Mouse (Mus musculus): Measurements from ENCODE around the gene Olfr1466. TPM values are rescaled to one million over a fixed set of nuclear protein-coding genes. Genes with fewer than 3 reads are reported as not detected.

Olfr1466 gene
- polyA plus RNA-seq (2014; fragmentation: Nextera tagmentation; extraction: Ambion mirVana) = not detected in 2 replicates

GRCm38 (mm10) chr19:13338562-13338961 is at the start of gene Olfr1466:
TSS of gene Olfr1466 (plus strand) at chr19:13338862.
- WGBS = 90% methylated on average over 2 of the region's 2 CpGs
- ATAC-seq (no peak), DNase-seq (ENCODE audit: low spot score) (no peak)
- H3K27me3 ChIP-seq (replicated peaks; ENCODE audit: control insufficient read depth, insufficient read depth, low read length) = no peaks in the 10 kb centered on the region
- H3K9me3 ChIP-seq (replicated peaks; ENCODE audit: control insufficient read depth, low read length) = peaks cover 13% of the 10 kb centered on the region; the same call in 1 of the 2 replicates
- H3K9ac ChIP-seq (ENCODE audit: low read length) = no peak within 1 kb of the TSS
- H3K36me3 ChIP-seq (ENCODE audit: control insufficient read depth, insufficient read depth, low read length) = no peaks in the 10 kb centered on the region
- H3K4me2 ChIP-seq (ENCODE audit: low read length) = no peak within 1 kb of the TSS
- H3K4me1 ChIP-seq (ENCODE audit: control insufficient read depth, insufficient read depth, low read length) = no peaks in the 10 kb centered on the region
- no peak within 1 kb of the TSS for H3K4me3 ChIP-seq (ENCODE audit: low read depth, low read length)
- no peak within 1 kb of the TSS for H3K27ac ChIP-seq (ENCODE audit: low read depth, low read length)

DNA sequence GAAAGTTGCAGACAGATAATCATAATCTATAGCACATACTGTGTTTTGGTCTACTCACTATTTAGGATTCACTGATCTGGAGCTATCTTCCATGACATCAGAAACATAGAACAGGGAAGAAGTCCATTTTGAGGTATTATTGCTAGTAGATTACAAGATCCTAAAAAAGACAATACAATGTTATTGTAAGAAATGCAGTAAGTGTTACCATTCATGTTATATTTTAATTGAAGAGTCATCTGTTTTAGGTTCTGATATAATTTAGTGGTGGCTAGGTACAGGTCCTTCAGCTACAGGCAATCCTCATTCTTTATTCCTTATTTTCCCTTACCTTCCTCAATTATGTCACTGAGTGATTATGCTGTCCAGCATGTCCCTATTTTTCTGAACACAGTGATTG is 23.2 kb upstream of the Olfr1466 start, which contains the start of gene Olfr1465:
Gene Olfr1465 (minus strand): TSS at position 101 of the 400 bp plus-strand sequence.
- Histone ChIP-seq H3K9me3 (replicated peaks; ENCODE audit: control insufficient read depth, low read length) (peaks cover 4% of the 10 kb centered on the region; the same call in 1 of the 2 replicates), H3K27ac (ENCODE audit: low read depth, low read length) (no peak within 1 kb of the TSS), H3K27me3 (replicated peaks; ENCODE audit: control insufficient read depth, insufficient read depth, low read length) (no peaks in the 10 kb centered on the region), H3K4me1 (ENCODE audit: control insufficient read depth, insufficient read depth, low read length) (no peaks in the 10 kb centered on the region), H3K4me2 (ENCODE audit: low read length) (no peak within 1 kb of the TSS), H3K36me3 (ENCODE audit: control insufficient read depth, insufficient read depth, low read length) (no peaks in the 10 kb centered on the region), H3K9ac (ENCODE audit: low read length) (no peak within 1 kb of the TSS), H3K4me3 (ENCODE audit: low read depth, low read length) (no peak within 1 kb of the TSS)
- ATAC-seq (no peak), DNase-seq (ENCODE audit: low spot score) (no peak)

- no peak within 1 kb of the TSS for H3K4me2 ChIP-seq (ENCODE audit: low read length)
- no peak within 1 kb of the TSS for H3K27ac ChIP-seq (ENCODE audit: low read depth, low read length)
- no peaks in the 10 kb centered on the region for H3K27me3 ChIP-seq (replicated peaks; ENCODE audit: control insufficient read depth, insufficient read depth, low read length)
- ATAC-seq (no peak), DNase-seq (ENCODE audit: low spot score) (no peak)
- WGBS = 67% methylated on average over 2 of the region's 2 CpGs
- H3K9ac ChIP-seq (ENCODE audit: low read length) = no peak within 1 kb of the TSS
- H3K4me1 ChIP-seq (ENCODE audit: control insufficient read depth, insufficient read depth, low read length) = no peaks in the 10 kb centered on the region
- peaks cover 3% of the 10 kb centered on the region; the same call in 1 of the 2 replicates for H3K9me3 ChIP-seq (replicated peaks; ENCODE audit: control insufficient read depth, low read length)
- H3K4me3 ChIP-seq (ENCODE audit: low read depth, low read length) = no peak within 1 kb of the TSS
- H3K36me3 ChIP-seq (ENCODE audit: control insufficient read depth, insufficient read depth, low read length) = no peaks in the 10 kb centered on the region
Measured at GRCm38 (mm10) chr19:13361936-13362335, 23.3 kb downstream of the Olfr1466 start, which contains the start of gene Olfr1467. TSS of gene Olfr1467 (plus strand) at chr19:13362236.

Other genes with a start within 250 kb of the Olfr1466 start
- gene Olfr1457, start 241.0 kb upstream of the Olfr1466 start, polyA plus RNA-seq (2014; fragmentation: Nextera tagmentation; extraction: Ambion mirVana) = not detected in 2 replicates
- gene Olfr1458, start 232.1 kb upstream of the Olfr1466 start, polyA plus RNA-seq (2014; fragmentation: Nextera tagmentation; extraction: Ambion mirVana) = not detected in 2 replicates
- not detected in 2 replicates for gene Olfr1459, start 189.3 kb upstream of the Olfr1466 start, polyA plus RNA-seq (2014; fragmentation: Nextera tagmentation; extraction: Ambion mirVana)
- gene Olfr1461, start 175.9 kb upstream of the Olfr1466 start, polyA plus RNA-seq (2014; fragmentation: Nextera tagmentation; extraction: Ambion mirVana) = not detected in 2 replicates
- gene Olfr1462, start 153.1 kb upstream of the Olfr1466 start, polyA plus RNA-seq (2014; fragmentation: Nextera tagmentation; extraction: Ambion mirVana) = not detected in 2 replicates
- not detected in 2 replicates for gene Olfr1463, start 107.5 kb upstream of the Olfr1466 start, polyA plus RNA-seq (2014; fragmentation: Nextera tagmentation; extraction: Ambion mirVana)
- gene Olfr1465, start 23.3 kb upstream of the Olfr1466 start, polyA plus RNA-seq (2014; fragmentation: Nextera tagmentation; extraction: Ambion mirVana) = not detected in 2 replicates
- not detected in 2 replicates for gene Olfr1467, start 23.4 kb downstream of the Olfr1466 start, polyA plus RNA-seq (2014; fragmentation: Nextera tagmentation; extraction: Ambion mirVana)
- not detected in 2 replicates for gene Olfr1469, start 69.0 kb downstream of the Olfr1466 start, polyA plus RNA-seq (2014; fragmentation: Nextera tagmentation; extraction: Ambion mirVana)
- gene Olfr1471, start 104.5 kb downstream of the Olfr1466 start, polyA plus RNA-seq (2014; fragmentation: Nextera tagmentation; extraction: Ambion mirVana) = not detected in 2 replicates
- gene Olfr1472, start 117.2 kb downstream of the Olfr1466 start, polyA plus RNA-seq (2014; fragmentation: Nextera tagmentation; extraction: Ambion mirVana) = not detected in 2 replicates
- gene Olfr1474, start 130.7 kb downstream of the Olfr1466 start, polyA plus RNA-seq (2014; fragmentation: Nextera tagmentation; extraction: Ambion mirVana) = not detected in 2 replicates
- gene Olfr1475, start 141.3 kb downstream of the Olfr1466 start, polyA plus RNA-seq (2014; fragmentation: Nextera tagmentation; extraction: Ambion mirVana) = not detected in 2 replicates
- not detected in 2 replicates for gene Olfr1477, start 161.7 kb downstream of the Olfr1466 start, polyA plus RNA-seq (2014; fragmentation: Nextera tagmentation; extraction: Ambion mirVana)
- gene Olfr1480, start 189.1 kb downstream of the Olfr1466 start, polyA plus RNA-seq (2014; fragmentation: Nextera tagmentation; extraction: Ambion mirVana) = not detected in 2 replicates
- not detected in 2 replicates for gene Olfr1484, start 244.6 kb downstream of the Olfr1466 start, polyA plus RNA-seq (2014; fragmentation: Nextera tagmentation; extraction: Ambion mirVana)